Mouse (Mus musculus) heart, postnatal 25 days (tissue): ENCODE results near the gene Trappc1. TPM values are rescaled to one million over a fixed set of nuclear protein-coding genes. Genes with fewer than 3 reads are reported as not detected.

Experiments
- DNase-seq: peaks from one replicate; pipeline ENCODE4 v3.0.0; 2022; ENCODE audit warnings: low spot score
- intact Hi-C: fragments of 180-260 bp; cut with DNase I; formaldehyde crosslinking; loops from one replicate; pipeline ENCODE4 v1.15.1; 2025
- total RNA-seq, 2 experiments: library from RNA; stranded (reverse); gene quantifications; 2 replicates each; pipeline ENCODE4 v1.2.3; 2021

Trappc1 gene
- total RNA-seq, 2 experiments from 2014 or later: 48.0 to 53.0 TPM

GRCm38 (mm10) chr11:69327157-69327442 is 3.3 kb downstream of the Trappc1 start:
- DNase-seq: no peak
- intact Hi-C loops: loop anchor here (2.0 kb wide), 1 partner anchor 40 kb away; no protein-coding TSS in a partner anchor

GRCm38 (mm10) chr11:69327648-69328047 is 3.9 kb downstream of the Trappc1 start:
- no peak for DNase-seq
- intact Hi-C loops: loop anchor here (2.0 kb wide), 1 partner anchor 39 kb away; no protein-coding TSS in a partner anchor

- intact Hi-C loops: no loop called here
- DNase-seq: no peak
Observed at GRCm38 (mm10) chr11:69328517-69328916, 4.7 kb downstream of the Trappc1 start.

DNA sequence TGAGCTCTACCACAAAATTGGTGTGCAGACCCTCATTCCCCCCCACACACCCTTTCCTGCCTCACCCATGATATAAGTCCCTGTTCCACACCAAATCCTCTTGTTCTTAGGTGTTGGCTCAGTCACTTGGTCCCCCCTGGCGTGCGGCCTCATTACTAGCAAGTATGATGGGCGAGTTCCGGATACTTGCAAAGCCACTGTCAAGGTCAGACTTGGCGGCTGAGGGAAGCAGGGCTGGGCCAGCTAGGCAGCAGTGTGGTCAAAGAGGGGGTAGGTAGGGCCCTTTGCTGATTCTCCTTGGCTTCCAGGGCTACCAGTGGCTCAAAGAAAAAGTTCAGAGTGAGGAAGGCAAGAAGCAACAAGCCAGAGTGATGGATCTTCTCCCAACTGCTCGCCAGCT is 7.4 kb downstream of the Trappc1 start:
- intact Hi-C loops: no loop called here
- DNase-seq: no peak

- intact Hi-C loops: loop anchor here (2.0 kb wide), 1 partner anchor 59 kb away; no protein-coding TSS in a partner anchor
- peak; percentile 51 for DNase-seq
Observed at GRCm38 (mm10) chr11:69331929-69332405, 8.2 kb downstream of the Trappc1 start.

- no peak for DNase-seq
- intact Hi-C loops: loop anchor here (2.0 kb wide), 1 partner anchor 58 kb away; no protein-coding TSS in a partner anchor
Observed at GRCm38 (mm10) chr11:69332713-69333253, 9.0 kb downstream of the Trappc1 start.

- no peak for DNase-seq
- intact Hi-C loops: loop anchor here (2.0 kb wide), 1 partner anchor 57 kb away; no protein-coding TSS in a partner anchor
Observed at GRCm38 (mm10) chr11:69333922-69334321, 10.1 kb downstream of the Trappc1 start.

GRCm38 (mm10) chr11:69334796-69335195 is 11.0 kb downstream of the Trappc1 start:
- intact Hi-C loops: no loop called here
- DNase-seq: no peak

DNA sequence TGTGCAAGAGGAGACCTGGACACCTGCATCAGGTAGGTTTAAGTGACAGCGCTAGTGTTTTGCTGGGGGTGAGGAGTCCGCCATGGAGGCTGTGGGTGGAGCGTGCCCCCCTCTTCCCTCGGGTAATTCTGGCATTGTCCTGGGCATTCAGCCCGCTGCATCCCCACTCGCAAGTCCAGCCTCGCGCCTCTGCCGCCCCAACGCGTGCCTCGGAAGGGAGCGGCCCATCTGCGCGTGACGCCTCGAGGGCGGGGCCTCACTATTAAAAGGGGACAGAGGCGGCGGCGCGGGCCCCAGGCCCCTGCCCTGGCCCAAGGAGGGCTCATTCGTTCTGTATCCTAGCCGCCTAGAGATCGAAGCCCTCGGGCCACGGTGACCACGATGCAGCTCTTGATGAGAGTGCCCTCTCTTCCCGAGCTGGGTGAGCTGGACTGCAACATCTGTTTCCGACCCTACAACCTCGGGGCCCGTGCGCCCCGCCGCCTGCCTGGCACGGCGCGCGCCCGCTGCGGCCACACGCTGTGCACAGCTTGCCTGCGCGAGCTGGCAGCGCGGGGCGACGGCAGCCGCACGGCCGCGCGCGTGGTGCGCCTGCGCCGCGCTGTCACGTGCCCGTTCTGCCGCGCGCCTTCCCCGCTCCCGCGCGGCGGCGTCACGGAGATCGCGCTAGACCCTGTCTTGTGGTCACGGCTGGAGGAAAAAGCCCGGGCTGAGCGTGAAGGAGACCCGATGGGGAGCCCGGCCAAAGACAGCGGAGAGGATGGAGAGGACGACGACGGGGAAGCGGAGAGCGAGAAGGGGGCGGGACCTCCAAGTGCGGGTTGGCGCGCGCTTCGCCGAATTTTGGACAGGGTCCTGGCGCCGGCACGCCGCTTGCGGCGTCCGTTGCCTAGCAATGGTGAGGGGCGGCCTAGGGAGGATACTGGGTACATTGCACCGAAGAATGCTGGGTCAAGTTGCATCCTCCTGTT is 16.7 kb downstream of the Trappc1 start, which contains the start of gene Rnf227:
Gene Rnf227 (plus strand): TSS at position 301 of the 971 bp plus-strand sequence.
- DNase-seq: peak; percentile 46
- intact Hi-C loops: loop anchor here (2.0 kb wide), 1 partner anchor 26 kb away; no protein-coding TSS in a partner anchor

- DNase-seq: no peak
- intact Hi-C loops: no loop called here
Observed at GRCm38 (mm10) chr11:69346441-69346840, 22.7 kb downstream of the Trappc1 start.

DNA sequence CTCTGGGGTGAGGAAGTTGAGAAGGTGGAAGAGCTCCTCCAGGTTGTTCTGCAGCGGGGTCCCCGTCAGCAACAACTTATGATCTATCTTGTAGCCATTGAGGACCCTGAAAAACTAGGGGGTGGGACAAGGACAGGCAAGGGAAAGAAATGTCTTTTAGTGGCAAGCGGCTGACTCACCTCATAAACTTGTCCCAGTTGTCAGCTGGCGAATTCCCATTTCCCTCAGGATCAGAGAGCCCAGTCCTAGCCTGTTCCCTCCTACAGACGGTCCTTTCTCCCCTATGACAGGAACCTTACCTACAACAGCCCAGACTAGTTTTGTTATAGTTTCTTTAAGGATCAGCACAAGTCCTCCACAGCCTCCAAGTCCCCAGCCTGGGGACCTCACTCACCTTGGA is 32.8 kb downstream of the Trappc1 start:
- DNase-seq: no peak
- intact Hi-C loops: no loop called here

DNA sequence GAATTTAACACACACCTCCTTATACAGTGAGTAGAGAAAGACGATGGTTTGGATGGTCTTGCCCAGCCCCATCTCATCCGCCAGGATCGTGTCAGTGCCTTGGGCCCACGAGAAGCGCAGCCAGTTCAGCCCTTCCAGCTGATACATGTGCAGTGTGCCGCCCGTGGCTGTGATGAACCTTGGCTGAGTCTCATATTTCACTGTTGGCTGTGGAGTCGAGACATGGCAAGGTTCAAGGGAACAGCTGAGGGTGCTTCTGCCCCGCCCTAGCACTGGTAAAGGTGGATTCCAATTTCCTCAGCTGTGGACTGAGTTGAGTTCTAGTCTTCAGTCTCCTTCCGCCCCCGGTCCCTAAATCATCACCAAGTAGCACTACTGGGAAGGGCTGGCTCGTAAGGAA is 33.9 kb downstream of the Trappc1 start:
- no peak for DNase-seq
- intact Hi-C loops: no loop called here

GRCm38 (mm10) chr11:69362021-69362420 is 38.2 kb downstream of the Trappc1 start:
- intact Hi-C loops: no loop called here
- no peak for DNase-seq

DNA sequence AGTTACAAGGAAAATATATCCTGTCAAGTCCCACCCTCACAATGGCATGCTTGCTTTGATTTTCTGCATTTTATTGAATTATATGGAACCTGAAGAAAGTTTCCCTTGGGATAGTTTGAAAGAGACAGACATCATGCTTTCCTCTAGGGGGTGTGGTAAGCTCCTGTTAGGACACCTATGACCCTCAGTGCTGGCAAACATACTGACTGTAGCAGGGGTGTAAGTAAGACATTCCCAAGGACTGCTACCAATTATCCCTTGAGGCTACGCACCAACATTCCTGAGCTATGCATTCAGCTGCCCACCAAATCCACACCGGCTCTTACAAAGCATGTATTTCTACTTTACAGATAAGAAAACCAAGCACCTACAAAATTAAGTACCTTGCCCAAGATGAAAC is 38.7 kb downstream of the Trappc1 start:
- intact Hi-C loops: no loop called here
- DNase-seq: no peak

DNA sequence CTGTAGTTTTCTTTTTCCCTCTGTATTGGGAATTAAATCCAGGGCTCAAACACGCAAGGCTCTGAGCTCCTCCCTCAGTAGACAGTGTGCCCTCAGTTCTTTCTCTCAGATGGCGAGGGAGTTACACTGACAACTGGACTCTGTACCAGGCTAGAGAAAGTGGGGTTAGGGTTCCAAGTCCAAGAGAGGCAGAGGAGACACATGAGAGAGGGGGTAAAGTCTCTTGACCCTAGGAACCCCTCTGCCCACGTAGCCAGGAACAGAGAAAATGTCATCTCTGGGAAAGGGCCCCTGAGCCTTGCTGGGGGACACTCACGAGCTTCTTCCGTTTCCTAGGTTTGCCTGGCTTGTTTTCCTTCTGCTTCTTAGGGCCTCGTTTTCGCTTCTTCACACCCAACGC is 40.6 kb downstream of the Trappc1 start:
- intact Hi-C loops: no loop called here

GRCm38 (mm10) chr11:69364910-69365309 is 41.1 kb downstream of the Trappc1 start:
- DNase-seq: peak; percentile 90
- intact Hi-C loops: no loop called here

More for the DNA sequence above, 40.6 kb downstream of the Trappc1 start:
- no peak for DNase-seq

DNA sequence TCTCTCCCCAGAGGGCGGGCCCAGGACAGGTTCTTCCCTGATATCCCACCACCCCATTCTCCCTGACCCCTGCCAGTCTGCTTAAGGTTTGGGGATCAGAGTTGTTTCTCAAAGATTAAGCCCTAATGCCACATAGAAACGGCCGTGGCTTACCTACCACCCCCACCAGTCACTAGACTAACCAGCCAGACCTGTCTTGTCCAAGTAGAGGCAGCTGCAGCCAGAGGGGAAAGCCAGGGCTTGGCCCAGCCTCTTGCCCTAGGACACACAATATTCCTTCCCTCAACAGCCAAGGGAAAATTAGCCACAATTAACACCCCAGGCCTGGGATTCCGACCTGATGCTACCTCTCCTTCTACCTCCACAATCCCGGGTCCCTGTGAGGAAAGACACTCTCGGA is 41.9 kb downstream of the Trappc1 start:
- intact Hi-C loops: loop anchor here (2.0 kb wide), 2 partner anchors 25 to 39 kb away; partner anchors contain the start of genes Kcnab3 and Rnf227
- no peak for DNase-seq

- intact Hi-C loops: loop anchor here (2.0 kb wide), 2 partner anchors 26 to 40 kb away; partner anchors contain the start of genes Kcnab3 and Rnf227
- DNase-seq: peak; percentile 88
Observed at GRCm38 (mm10) chr11:69366157-69366854, 42.5 kb downstream of the Trappc1 start.

- no peak for DNase-seq
- intact Hi-C loops: loop anchor here (2.0 kb wide), 2 partner anchors 26 to 40 kb away; partner anchors contain the start of genes Kcnab3 and Rnf227
Observed at GRCm38 (mm10) chr11:69366855-69367615, 43.3 kb downstream of the Trappc1 start.
